Comparison of ENCODE assay signal across 8 mouse cellular contexts in the genomic region with DNA sequence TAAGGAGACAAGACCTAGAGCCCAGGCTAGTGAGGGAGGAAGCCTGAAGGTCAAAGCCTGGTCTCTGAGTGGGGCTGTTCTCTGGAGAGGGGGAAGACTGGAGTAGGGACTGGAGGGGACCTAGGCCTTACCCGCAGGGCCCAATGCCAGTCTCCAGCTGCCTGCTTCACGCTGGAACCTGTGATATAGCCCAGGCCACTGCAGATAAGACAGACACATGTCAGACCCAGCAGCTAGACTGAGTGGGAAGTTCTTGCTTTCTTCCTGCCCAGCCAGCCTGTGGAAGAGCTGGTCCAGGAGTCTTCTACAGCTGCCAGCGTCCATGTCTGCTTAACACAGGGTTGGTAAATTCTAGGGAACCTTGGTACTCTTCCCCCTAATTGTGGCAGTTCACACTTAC. TPM values are rescaled to one million over a fixed set of nuclear protein-coding genes. Genes with fewer than 3 reads are reported as not detected.
DNase-seq lines count a peak whose midpoint lies in the region; ATAC-seq and TF ChIP-seq lines count a peak whose summit lies in the region.

No protein-coding gene starts in this region.

- no peak for DNase-seq in cerebellum, adult 2 months
- no peak for DNase-seq in cerebellum, adult 18-20 months
- no peak for DNase-seq in kidney, postnatal 36 days
- no peak for DNase-seq in cerebellum, postnatal 14 days
- DNase-seq in urinary bladder, postnatal 14 days (ENCODE audit: low spot score), result no peak

- H3K4me2 ChIP-seq in kidney, embryonic 15.5 days, result no peak overlapping the region
- H3K4me2 ChIP-seq in embryonic facial prominence, embryonic 13.5 days, result no peak overlapping the region
- H3K4me2 ChIP-seq in liver, embryonic 16.5 days (ENCODE audit: low read depth, low read length), result 0 out of 2 replicates have a peak overlapping the region, but pooled peaks have one; percentile 14

- no peak overlapping the region for H3K9ac ChIP-seq in kidney, embryonic 15.5 days
- H3K9ac ChIP-seq in embryonic facial prominence, embryonic 13.5 days, result no peak overlapping the region
- H3K9ac ChIP-seq in liver, embryonic 16.5 days (ENCODE audit: low read depth, low read length), result no peak overlapping the region; the same call in 1 of the 2 replicates

- no peak for TF ChIP-seq CTCF in cerebellum, adult 2 months (IDR thresholded peaks at IDR 0.05; ENCODE audit: borderline replicate concordance, insufficient read depth, low read depth, low read length)

- no peaks in the 10 kb centered on the region for H3K4me1 ChIP-seq in cerebellum, adult 2 months (ENCODE audit: control insufficient read depth, insufficient read depth, low read length)
- peaks cover 18% of the 10 kb centered on the region for H3K4me1 ChIP-seq in kidney, embryonic 15.5 days
- H3K4me1 ChIP-seq in embryonic facial prominence, embryonic 13.5 days, result no peaks in the 10 kb centered on the region
- H3K4me1 ChIP-seq in liver, embryonic 16.5 days (ENCODE audit: control insufficient read depth, low read depth, low read length), result peaks cover 9% of the 10 kb centered on the region

- no peak for TF ChIP-seq POLR2A in cerebellum, adult 2 months (IDR thresholded peaks at IDR 0.05; ENCODE audit: borderline replicate concordance, insufficient read depth, low read length)

- H3K27ac ChIP-seq in cerebellum, adult 2 months (ENCODE audit: insufficient read depth, low read length), result peak overlapping the region; percentile 36; the same call in 1 of the 2 replicates
- peak overlapping the region; percentile 68 for H3K27ac ChIP-seq in kidney, embryonic 15.5 days
- H3K27ac ChIP-seq in embryonic facial prominence, embryonic 13.5 days, result peak overlapping the region; percentile 28; the same call in 1 of the 2 replicates
- H3K27ac ChIP-seq in liver, embryonic 16.5 days (ENCODE audit: low read length), result peak overlapping the region; percentile 76

- no peaks in the 10 kb centered on the region; the same call in 1 of the 2 replicates for H3K27me3 ChIP-seq in cerebellum, adult 2 months (ENCODE audit: control insufficient read depth, insufficient read depth, low read length)
- H3K27me3 ChIP-seq in kidney, embryonic 15.5 days, result no peaks in the 10 kb centered on the region
- H3K27me3 ChIP-seq in embryonic facial prominence, embryonic 13.5 days, result no peaks in the 10 kb centered on the region
- no peaks in the 10 kb centered on the region for H3K27me3 ChIP-seq in liver, embryonic 16.5 days (ENCODE audit: control insufficient read depth, insufficient read depth, low read depth, low read length)

- WGBS in cerebellum, adult 2 months, result 76% methylated on average over 3 of the region's 3 CpGs
- 66% methylated on average over 3 of the region's 3 CpGs for WGBS in kidney, embryonic 15.5 days
- WGBS in embryonic facial prominence, embryonic 13.5 days, result 78% methylated on average over 3 of the region's 3 CpGs
- 20% methylated on average over 3 of the region's 3 CpGs for WGBS in liver, embryonic 16.5 days (ENCODE audit: insufficient replicate concordance)

- ATAC-seq in kidney, embryonic 15.5 days (replicated peaks; ENCODE audit: low FRiP score), result no peak
- no peak for ATAC-seq in embryonic facial prominence, embryonic 13.5 days (ENCODE audit: insufficient number of reproducible peaks, insufficient read depth, low FRiP score, low TSS enrichment, low read depth)
- ATAC-seq in liver, embryonic 16.5 days (ENCODE audit: low read depth), result peak; percentile 16

- H3K4me3 ChIP-seq in cerebellum, adult 2 months (replicated peaks; ENCODE audit: insufficient read depth, low read depth, low read length), result no peak overlapping the region
- no peak overlapping the region for H3K4me3 ChIP-seq in kidney, embryonic 15.5 days (replicated peaks)
- no peak overlapping the region for H3K4me3 ChIP-seq in embryonic facial prominence, embryonic 13.5 days
- H3K4me3 ChIP-seq in liver, embryonic 16.5 days (ENCODE audit: low read depth, low read length), result peak overlapping the region; percentile 22

- H3K9me3 ChIP-seq in kidney, embryonic 15.5 days (replicated peaks), result no peaks in the 10 kb centered on the region
- no peaks in the 10 kb centered on the region for H3K9me3 ChIP-seq in embryonic facial prominence, embryonic 13.5 days
- H3K9me3 ChIP-seq in liver, embryonic 16.5 days (replicated peaks; ENCODE audit: control insufficient read depth, low read length), result no peaks in the 10 kb centered on the region

- H3K36me3 ChIP-seq in kidney, embryonic 15.5 days, result no peaks in the 10 kb centered on the region
- no peaks in the 10 kb centered on the region for H3K36me3 ChIP-seq in embryonic facial prominence, embryonic 13.5 days
- no peaks in the 10 kb centered on the region for H3K36me3 ChIP-seq in liver, embryonic 16.5 days (ENCODE audit: control insufficient read depth, insufficient read depth)

RNA-seq across cellular contexts. Expression of gene Mybbp1a, which starts 17.3 kb away (rescaled TPM):
- 52.5 and 61.3 TPM in 2 replicates for polyA plus RNA-seq in cerebellum, adult 2 months (2012; rRNA removed)
- polyA plus RNA-seq in kidney, embryonic 15.5 days (2015; fragmentation: Nextera tagmentation; extraction: Ambion mirVana), result 162 and 184 TPM in 2 replicates
- polyA plus RNA-seq in embryonic facial prominence, embryonic 13.5 days (2015; fragmentation: Nextera tagmentation; extraction: Ambion mirVana), result 162 and 174 TPM in 2 replicates
- polyA plus RNA-seq in liver, embryonic 16.5 days (2015; fragmentation: Nextera tagmentation; extraction: Ambion mirVana), result 62.3 and 68.2 TPM in 2 replicates

RNA-seq across cellular contexts. Expression of gene Ggt6, which starts 23.2 kb away (rescaled TPM):
- polyA plus RNA-seq in cerebellum, adult 2 months (2012; rRNA removed), result 0.14 and 0.15 TPM in 2 replicates
- polyA plus RNA-seq in kidney, embryonic 15.5 days (2015; fragmentation: Nextera tagmentation; extraction: Ambion mirVana), result 0.87 and 0.95 TPM in 2 replicates
- polyA plus RNA-seq in embryonic facial prominence, embryonic 13.5 days (2015; fragmentation: Nextera tagmentation; extraction: Ambion mirVana), result 1.1 and 1.3 TPM in 2 replicates
- 0.25 and 0.94 TPM in 2 replicates for polyA plus RNA-seq in liver, embryonic 16.5 days (2015; fragmentation: Nextera tagmentation; extraction: Ambion mirVana)

RNA-seq across cellular contexts. Expression of gene Spns2, which starts 31.2 kb away (rescaled TPM):
- 55.3 and 59.5 TPM in 2 replicates for polyA plus RNA-seq in cerebellum, adult 2 months (2012; rRNA removed)
- polyA plus RNA-seq in kidney, embryonic 15.5 days (2015; fragmentation: Nextera tagmentation; extraction: Ambion mirVana), result 2.9 and 3.4 TPM in 2 replicates
- 2.7 and 3.0 TPM in 2 replicates for polyA plus RNA-seq in embryonic facial prominence, embryonic 13.5 days (2015; fragmentation: Nextera tagmentation; extraction: Ambion mirVana)
- polyA plus RNA-seq in liver, embryonic 16.5 days (2015; fragmentation: Nextera tagmentation; extraction: Ambion mirVana), result 3.7 and 5.7 TPM in 2 replicates

RNA-seq across cellular contexts. Expression of gene Smtnl2, which starts 47.0 kb away (rescaled TPM):
- polyA plus RNA-seq in cerebellum, adult 2 months (2012; rRNA removed), result 1.5 and 1.6 TPM in 2 replicates
- polyA plus RNA-seq in kidney, embryonic 15.5 days (2015; fragmentation: Nextera tagmentation; extraction: Ambion mirVana), result 109 and 111 TPM in 2 replicates
- polyA plus RNA-seq in embryonic facial prominence, embryonic 13.5 days (2015; fragmentation: Nextera tagmentation; extraction: Ambion mirVana), result 25.1 and 26.7 TPM in 2 replicates
- polyA plus RNA-seq in liver, embryonic 16.5 days (2015; fragmentation: Nextera tagmentation; extraction: Ambion mirVana), result 3.1 and 4.9 TPM in 2 replicates
